ENCODE assay signal across 18 mouse cellular contexts in genomic region chr7:62234037-62234436, GRCm38 (mm10).
DNase-seq lines count a peak whose midpoint lies in the region; ATAC-seq and TF ChIP-seq lines count a peak whose summit lies in the region.
"Had no signal": no experiment of that assay in that cellular context is flagged by ENCODE, and none has a peak within 500 bp of the region (broad histone marks: within the 10 kb centered on the region; RNA-seq: fewer than 3 reads in every experiment).

No protein-coding gene starts in this region.

- TF ChIP-seq CTCF in kidney, postnatal 0 days (IDR thresholded peaks at IDR 0.05; ENCODE audit: low read depth) = peak; percentile 31; the same call in 1 of the 2 replicates
- peak; percentile 49 for TF ChIP-seq CTCF in hindbrain, postnatal 0 days (IDR thresholded peaks at IDR 0.05; ENCODE audit: low read depth)

- ATAC-seq in kidney, postnatal 0 days (replicated peaks; ENCODE audit: low FRiP score, low read depth) = no peak
- no peak for ATAC-seq in kidney, embryonic 16.5 days (ENCODE audit: low FRiP score, low TSS enrichment)
- ATAC-seq in hindbrain, postnatal 0 days = no peak
- ATAC-seq: intestine, embryonic 15.5 days had no signal

- no peaks in the 10 kb centered on the region for H3K27me3 ChIP-seq in kidney, postnatal 0 days (ENCODE audit: insufficient read depth, low read length)
- H3K27me3 ChIP-seq in kidney, embryonic 16.5 days (ENCODE audit: insufficient read depth, low read length) = no peaks in the 10 kb centered on the region
- H3K27me3 ChIP-seq in hindbrain, postnatal 0 days (ENCODE audit: insufficient read depth, low read length) = no peaks in the 10 kb centered on the region
- H3K27me3 ChIP-seq: CH12.LX; embryonic facial prominence, embryonic 15.5 days; intestine, embryonic 15.5 days; kidney, embryonic 15.5 days; neural tube, embryonic 13.5 days had no signal

- no peaks in the 10 kb centered on the region for H3K36me3 ChIP-seq in kidney, postnatal 0 days (ENCODE audit: insufficient read depth, low read length)
- H3K36me3 ChIP-seq in kidney, embryonic 16.5 days (ENCODE audit: insufficient read depth, low read length) = no peaks in the 10 kb centered on the region
- no peaks in the 10 kb centered on the region for H3K36me3 ChIP-seq in hindbrain, postnatal 0 days (ENCODE audit: insufficient read depth, low read length)
- H3K36me3 ChIP-seq: embryonic facial prominence, embryonic 15.5 days; intestine, embryonic 15.5 days; kidney, embryonic 15.5 days; neural tube, embryonic 13.5 days had no signal

- H3K27ac ChIP-seq in kidney, postnatal 0 days = no peak overlapping the region
- H3K27ac ChIP-seq in kidney, embryonic 16.5 days (ENCODE audit: low read length) = no peak overlapping the region
- H3K27ac ChIP-seq in hindbrain, postnatal 0 days = no peak overlapping the region
- H3K27ac ChIP-seq: embryonic facial prominence, embryonic 15.5 days; intestine, embryonic 15.5 days; kidney, embryonic 15.5 days; neural tube, embryonic 13.5 days had no signal

- H3K4me3 ChIP-seq in kidney, postnatal 0 days (replicated peaks; ENCODE audit: low read depth, low read length) = no peak overlapping the region
- no peak overlapping the region for H3K4me3 ChIP-seq in kidney, embryonic 16.5 days (ENCODE audit: low read length)
- H3K4me3 ChIP-seq in hindbrain, postnatal 0 days (ENCODE audit: low read length) = no peak overlapping the region
- H3K4me3 ChIP-seq: embryonic facial prominence, embryonic 15.5 days; intestine, embryonic 15.5 days; kidney, embryonic 15.5 days; neural tube, embryonic 13.5 days had no signal

- H3K9me3 ChIP-seq in kidney, postnatal 0 days (replicated peaks; ENCODE audit: low read length) = no peaks in the 10 kb centered on the region
- 0 out of 2 replicates have a peak, but pooled peaks cover 2% of the 10 kb centered on the region for H3K9me3 ChIP-seq in kidney, embryonic 16.5 days (ENCODE audit: low read length)
- no peaks in the 10 kb centered on the region for H3K9me3 ChIP-seq in hindbrain, postnatal 0 days (ENCODE audit: low read length)
- H3K9me3 ChIP-seq: embryonic facial prominence, embryonic 15.5 days; intestine, embryonic 15.5 days; kidney, embryonic 15.5 days; neural tube, embryonic 13.5 days had no signal

- H3K4me1 ChIP-seq in kidney, postnatal 0 days (replicated peaks; ENCODE audit: insufficient read depth, low read length) = no peaks in the 10 kb centered on the region
- 0 out of 2 replicates have a peak, but pooled peaks cover 5% of the 10 kb centered on the region for H3K4me1 ChIP-seq in kidney, embryonic 16.5 days (ENCODE audit: insufficient read depth, low read length)
- no peaks in the 10 kb centered on the region for H3K4me1 ChIP-seq in hindbrain, postnatal 0 days (ENCODE audit: insufficient read depth, low read length)
- H3K4me1 ChIP-seq: intestine, embryonic 15.5 days; kidney, embryonic 15.5 days had no signal

- no peak overlapping the region for H3K9ac ChIP-seq in kidney, postnatal 0 days (ENCODE audit: low read depth, low read length)
- no peak overlapping the region for H3K9ac ChIP-seq in kidney, embryonic 16.5 days (replicated peaks; ENCODE audit: low read length)
- no peak overlapping the region for H3K9ac ChIP-seq in hindbrain, postnatal 0 days (replicated peaks; ENCODE audit: low read length)
- H3K9ac ChIP-seq: embryonic facial prominence, embryonic 15.5 days; intestine, embryonic 15.5 days; kidney, embryonic 15.5 days; neural tube, embryonic 13.5 days had no signal

- peak; percentile 1 for DNase-seq in adrenal gland, adult 2 months
- no peak for DNase-seq in adrenal gland, postnatal 25 days
- DNase-seq in kidney, postnatal 0 days (ENCODE audit: low spot score) = peak; percentile 10
- DNase-seq in brain, adult 2 months (ENCODE audit: low read depth, low spot score) = peak; percentile 29
- peak; percentile 54 for DNase-seq in hindbrain, postnatal 0 days (ENCODE audit: low spot score)
- no peak for DNase-seq in cerebellum, adult 9-11 months
- DNase-seq in adrenal gland, adult 8-10 months = no peak
- DNase-seq: cerebellum, postnatal 10 days; heart, adult 18-20 months; heart, postnatal 10 days; lung, adult 2 months; thymus, adult 2 months had no signal

- WGBS in kidney, postnatal 0 days = 66% methylated on average over 6 of the region's 6 CpGs
- WGBS in kidney, embryonic 16.5 days = 67% methylated on average over 6 of the region's 6 CpGs
- 60% methylated on average over 6 of the region's 6 CpGs for WGBS in hindbrain, postnatal 0 days

- no peak overlapping the region for H3K4me2 ChIP-seq in kidney, postnatal 0 days (ENCODE audit: low read length)
- no peak overlapping the region for H3K4me2 ChIP-seq in kidney, embryonic 16.5 days (replicated peaks; ENCODE audit: low read depth, low read length)
- no peak overlapping the region for H3K4me2 ChIP-seq in hindbrain, postnatal 0 days (ENCODE audit: low read depth, low read length)
- H3K4me2 ChIP-seq: embryonic facial prominence, embryonic 15.5 days; intestine, embryonic 15.5 days; kidney, embryonic 15.5 days; neural tube, embryonic 13.5 days had no signal

Comparison
In these comparisons a context has a peak if more than half of its experiments do, and no peak if none do; other contexts are left out.
1. DNase-seq: peak in adrenal gland, adult 2 months (single experiment), kidney, postnatal 0 days (single experiment), brain, adult 2 months (single experiment) and hindbrain, postnatal 0 days (single experiment); none in adrenal gland, postnatal 25 days (single experiment), cerebellum, adult 9-11 months (single experiment) and adrenal gland, adult 8-10 months (single experiment).